Mouse (Mus musculus) cerebellum, postnatal 14 days (tissue): ENCODE results near the gene Kctd7.

Experiments
- DNase-seq, 2 experiments: peaks; one replicate each; pipeline ENCODE4 v3.0.0; 2021; ENCODE audit warnings: mixed read lengths in 2 of 2

Gene Kctd7

DNA sequence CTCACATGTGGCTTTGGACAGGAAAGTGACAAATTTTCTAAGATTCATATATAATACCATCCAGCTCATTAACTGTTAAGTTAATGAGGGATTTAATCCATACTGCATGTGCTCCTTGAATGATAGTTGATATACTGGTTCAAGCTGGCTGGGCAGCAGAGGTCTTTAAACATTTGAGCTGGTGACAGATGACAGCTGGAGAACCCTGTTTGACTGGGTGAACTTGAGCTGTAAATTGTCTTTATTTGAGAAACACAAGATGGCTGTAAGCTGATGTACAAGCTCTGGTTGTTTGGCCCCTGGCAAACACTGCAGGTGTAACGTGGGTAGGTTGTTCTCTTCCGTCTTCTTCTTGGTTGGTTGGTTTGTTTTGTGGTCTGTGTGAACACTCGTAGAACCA is 49.1 kb downstream of the Kctd7 start:
- no peak for DNase-seq

DNA sequence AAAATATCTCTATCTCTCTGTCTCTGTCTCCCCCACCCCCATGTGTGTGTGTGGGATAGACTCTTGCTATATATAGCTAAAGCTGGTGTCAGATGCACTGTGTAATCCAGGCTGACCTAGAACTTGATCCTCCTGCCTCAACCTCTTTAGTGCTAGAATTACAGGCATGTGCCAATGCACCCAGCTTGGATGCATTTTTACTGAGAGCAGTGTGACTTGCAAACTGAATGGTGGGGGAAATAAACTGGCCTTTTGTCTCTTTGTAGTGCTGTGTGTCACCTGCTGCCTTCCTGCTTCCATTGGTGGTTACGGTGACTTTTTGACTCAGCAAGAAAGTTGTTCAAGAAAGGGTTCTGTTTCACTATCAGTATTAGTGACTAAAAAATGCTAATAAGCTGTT is 51.6 kb downstream of the Kctd7 start:
- DNase-seq: no peak

DNA sequence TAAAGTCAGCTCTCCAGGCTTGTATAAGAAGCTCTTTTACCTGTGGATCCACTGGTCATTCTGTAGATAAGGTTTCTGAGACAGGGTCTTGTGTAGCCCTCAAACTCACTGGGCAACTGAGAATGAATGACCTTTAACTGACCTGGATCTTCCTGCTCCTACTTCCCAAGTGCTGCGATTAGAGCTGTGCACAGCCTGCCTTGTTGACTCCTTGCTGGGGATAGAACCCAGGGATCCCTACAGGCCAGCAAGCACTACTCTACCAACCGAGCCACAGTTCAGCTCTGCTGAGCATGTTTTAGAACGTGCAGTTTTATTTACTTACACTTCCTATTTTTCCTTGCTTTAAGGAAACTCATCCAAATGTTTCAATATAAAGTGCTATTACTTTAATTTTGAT is 52.8 kb downstream of the Kctd7 start:
- no peak for DNase-seq

DNA sequence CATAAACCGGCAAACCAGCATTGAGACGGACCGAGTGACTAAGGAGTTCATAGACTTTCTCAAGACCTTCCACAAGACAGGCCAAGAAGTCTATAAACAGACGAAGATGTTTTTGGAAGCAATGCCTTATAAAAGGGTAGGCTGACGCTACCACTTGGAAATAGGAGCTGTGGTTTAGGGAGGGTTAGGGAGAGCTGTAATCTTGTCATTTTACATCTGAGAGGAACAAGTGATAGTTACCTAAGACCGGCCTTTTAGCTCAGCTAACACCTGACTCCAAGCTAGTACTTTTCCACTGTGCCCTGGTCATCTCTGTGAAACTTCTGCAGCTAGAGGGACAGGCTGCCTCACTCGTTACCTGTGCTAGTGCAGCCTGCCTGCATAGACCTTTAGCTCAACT is 53.3 kb downstream of the Kctd7 start:
- no peak for DNase-seq

DNA sequence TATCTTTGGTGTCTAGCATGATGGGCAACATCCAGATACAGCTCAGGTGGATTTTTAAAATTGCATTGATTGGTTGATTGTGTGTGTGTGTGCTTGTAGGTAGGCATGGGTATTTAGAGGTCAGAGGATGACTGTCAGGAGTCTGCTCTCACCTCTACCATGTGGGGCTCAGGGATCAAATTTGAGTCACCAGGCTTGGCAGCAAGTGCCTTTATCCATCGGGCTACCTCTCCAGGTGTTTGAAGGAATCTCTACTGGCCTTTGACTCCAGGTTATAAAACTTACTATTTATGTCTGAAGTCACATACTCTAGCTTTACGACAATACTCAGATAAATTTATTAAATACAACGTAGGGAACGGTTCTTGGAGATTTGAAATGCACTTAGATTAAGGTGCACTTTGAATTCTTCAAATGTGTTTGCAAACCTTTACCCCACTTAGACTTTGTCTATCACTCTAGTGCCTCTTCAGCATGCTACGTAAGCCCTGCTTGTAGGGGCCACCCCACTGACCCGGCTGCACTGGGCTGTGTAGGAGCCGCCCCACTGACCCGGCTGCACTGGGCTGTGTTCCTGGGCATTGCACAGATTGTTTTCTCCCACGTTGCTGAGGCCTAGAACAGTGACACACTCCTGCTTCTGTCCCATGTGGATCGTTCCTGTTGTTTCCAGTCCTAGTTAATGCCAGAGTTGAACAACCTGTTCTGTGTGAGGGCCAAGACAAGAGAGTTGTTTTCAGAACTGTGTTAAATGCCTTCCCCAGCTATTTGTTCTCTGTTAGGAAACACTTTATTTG is 55.8 kb downstream of the Kctd7 start:
- no peak for DNase-seq

DNA sequence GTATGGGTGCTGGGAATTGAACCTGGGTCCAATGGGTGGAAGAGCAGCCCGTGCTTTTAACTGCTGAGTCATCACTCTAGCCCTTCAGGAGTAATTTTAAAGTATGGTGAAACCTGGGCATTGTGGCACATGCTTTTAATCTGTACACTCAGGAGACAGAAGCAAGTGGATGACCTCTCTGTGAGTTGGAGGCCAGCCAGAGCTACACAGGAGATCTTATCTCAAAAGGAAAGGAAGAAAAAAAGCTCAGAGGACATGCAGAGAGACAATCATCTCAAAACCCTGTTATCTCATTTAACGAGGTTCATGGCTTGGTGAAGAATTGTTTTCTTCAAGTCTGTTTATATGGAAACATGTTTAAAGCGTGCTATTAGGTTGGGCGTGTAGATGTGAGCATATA is 59.3 kb downstream of the Kctd7 start:
- DNase-seq: no peak

DNA sequence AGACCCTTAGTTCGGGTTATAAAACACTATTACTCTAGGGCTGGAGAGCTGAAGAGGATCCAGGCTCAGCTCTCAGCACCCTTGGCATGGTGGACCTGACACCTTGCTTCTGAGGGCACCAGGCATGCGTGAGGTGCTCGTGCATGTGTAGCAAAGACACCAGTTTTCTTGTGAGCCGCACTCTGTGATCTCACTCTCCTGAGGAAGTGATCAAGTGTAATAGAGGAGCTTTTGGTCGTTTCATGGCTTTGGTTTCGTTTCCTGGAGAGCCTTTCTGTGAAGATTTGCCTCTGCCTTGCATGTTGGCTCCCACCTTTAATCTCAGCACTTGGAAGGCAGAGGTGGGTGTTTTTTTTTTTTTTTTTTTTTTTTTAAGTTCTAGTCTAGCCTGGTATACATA is 59.9 kb downstream of the Kctd7 start:
- DNase-seq: no peak
